Mouse (Mus musculus): ENCODE data around the gene Bri3.

DNA sequence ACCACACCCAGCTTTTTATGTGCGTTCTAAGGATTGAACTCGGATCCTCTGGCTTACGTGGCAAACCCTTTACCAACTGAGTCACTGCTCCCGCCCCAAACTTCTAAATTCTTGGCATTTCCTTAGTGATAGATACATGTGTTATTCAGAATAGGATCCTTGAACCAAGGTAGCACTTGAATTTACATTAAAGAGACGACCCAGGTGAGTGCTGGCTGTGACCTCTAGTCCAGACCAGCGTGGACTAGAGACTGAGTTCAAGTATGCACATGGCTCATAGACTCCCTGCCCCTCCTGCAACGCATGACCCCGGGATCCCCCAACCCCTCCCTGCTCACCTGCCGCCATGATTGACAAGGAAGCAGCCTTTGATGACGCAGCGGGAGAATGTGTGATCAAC is 162.0 kb downstream of the Bri3 start:
- TF ChIP-seq CTCF (IDR thresholded peaks at IDR 0.05; ENCODE audit: low read depth, low read length) (no peak), POLR2A (IDR thresholded peaks at IDR 0.05; ENCODE audit: extremely low read depth, insufficient read depth, low read length) (no peak)
